Mouse (Mus musculus) heart, embryonic 11.5 days (tissue): ENCODE measurements around the gene Ccnd3. TPM values are rescaled to one million over a fixed set of nuclear protein-coding genes. Genes with fewer than 3 reads are reported as not detected.
A peak's percentile ranks its signal among the peaks of the same experiment; 100 is the strongest.

Experiments used
- ATAC-seq: fragments of 200-750 bp; cut with Nextera tagmentation; replicated peaks from 2 replicates; pipeline ENCODE4 v1.8.0; 2017; ENCODE audit warnings: moderate library complexity; ENCODE audit not compliant: insufficient number of reproducible peaks, low FRiP score, low TSS enrichment
- H3K27ac ChIP-seq: fragments of 300-500 bp; sonication (generic); 2 replicates; pipeline ENCODE4 v1.5.1; 2014; ENCODE audit warnings: mild to moderate bottlenecking, low read depth, low read length
- H3K27me3 ChIP-seq: fragments of 300-500 bp; sonication (generic); 2 replicates; pipeline ENCODE4 v1.6.1; 2014; ENCODE audit warnings: mild to moderate bottlenecking, low read length, mixed read lengths; ENCODE audit not compliant: control insufficient read depth, insufficient read depth
- H3K36me3 ChIP-seq: fragments of 300-500 bp; sonication (generic); 2 replicates; pipeline ENCODE4 v1.6.1; 2014; ENCODE audit warnings: mild to moderate bottlenecking, low read length, moderate library complexity, mixed read lengths; ENCODE audit not compliant: control insufficient read depth, insufficient read depth
- H3K4me1 ChIP-seq: fragments of 300-500 bp; sonication (generic); 2 replicates; pipeline ENCODE4 v1.6.1; 2014; ENCODE audit warnings: low read length; ENCODE audit not compliant: control insufficient read depth, insufficient read depth
- H3K4me2 ChIP-seq: fragments of 300-500 bp; sonication (generic); 2 replicates; pipeline ENCODE4 v1.6.1; 2014; ENCODE audit warnings: mild to moderate bottlenecking, moderate library complexity
- H3K4me3 ChIP-seq: fragments of 300-500 bp; sonication (generic); 2 replicates; pipeline ENCODE4 v1.5.1; 2014; ENCODE audit warnings: low read depth, low read length
- H3K9ac ChIP-seq: fragments of 300-500 bp; sonication (generic); 2 replicates; pipeline ENCODE4 v1.6.1; 2014; ENCODE audit warnings: mild to moderate bottlenecking, low read depth, low read length, moderate library complexity
- H3K9me3 ChIP-seq: fragments of 300-500 bp; sonication (generic); replicated peaks from 2 replicates; pipeline ENCODE4 v1.6.1; 2016; ENCODE audit warnings: low read length; ENCODE audit not compliant: control insufficient read depth
- WGBS: fragments of 180-500 bp; shearing (Covaris S2); extraction: QIAGEN DNeasy Blood & Tissue Kit; methylation state at CpG from one replicate; pipeline ENCODE4 v1.1.7; 2014; ENCODE audit not compliant: insufficient replicate concordance; 5-methylcytosine and 5-hydroxymethylcytosine counted together
- polyA plus RNA-seq: library from polyadenylated mRNA; unstranded; fragments of >200 nt; fragmentation: Nextera tagmentation; extraction: Ambion mirVana; gene quantifications from 2 replicates; pipeline ENCODE4 v1.2.1, GENCODE M21; 2014

The Ccnd3 gene
- polyA plus RNA-seq, 1 experiment from 2014 or later, result 565 TPM

GRCm38 (mm10) chr17:47532364-47532763, 27.5 kb downstream of the Ccnd3 start:
- Histone ChIP-seq H3K27me3 (no peaks in the 10 kb centered on the region), H3K9ac (no peak overlapping the region), H3K4me1 (peaks cover 23% of the 10 kb centered on the region), H3K9me3 (no peaks in the 10 kb centered on the region), H3K4me3 (no peak overlapping the region), H3K36me3 (no peaks in the 10 kb centered on the region), H3K27ac (no peak overlapping the region; the same call in 1 of the 2 replicates), H3K4me2 (no peak overlapping the region; the same call in 1 of the 2 replicates)
- no peak for ATAC-seq
- WGBS, result 76% methylated on average over 5 of the region's 5 CpGs

- Histone ChIP-seq H3K9ac (no peak overlapping the region), H3K9me3 (no peaks in the 10 kb centered on the region), H3K27ac (no peak overlapping the region), H3K36me3 (no peaks in the 10 kb centered on the region), H3K4me3 (no peak overlapping the region), H3K27me3 (no peaks in the 10 kb centered on the region), H3K4me1 (peaks cover 10% of the 10 kb centered on the region), H3K4me2 (no peak overlapping the region)
- ATAC-seq, result no peak
- WGBS, result 96% methylated on average over 13 of the region's 13 CpGs
These were observed 28.8 kb downstream of the Ccnd3 start for GRCm38 (mm10) chr17:47533691-47534090.

DNA sequence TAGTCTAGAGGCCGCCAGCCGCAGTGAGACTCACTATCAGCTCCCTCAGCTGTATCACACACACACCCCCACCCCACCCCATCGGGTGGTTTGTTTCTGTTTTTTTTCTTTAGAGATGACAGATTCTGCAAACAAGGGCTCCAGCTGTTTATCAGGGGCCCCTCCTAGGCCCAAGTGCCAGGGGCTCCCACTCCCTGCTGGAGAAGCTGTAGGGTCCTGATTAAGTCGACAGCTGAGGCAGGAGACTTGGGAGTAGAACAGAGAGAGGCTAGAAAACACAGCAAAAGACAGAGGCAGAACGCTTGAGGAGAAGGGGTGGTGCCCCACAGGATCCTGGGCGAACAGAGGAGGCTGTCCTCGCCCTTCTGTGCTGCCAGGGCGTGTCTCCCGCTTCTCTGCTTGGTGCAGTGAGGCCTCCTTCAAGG, 31.0 kb downstream of the Ccnd3 start:
- Histone ChIP-seq H3K9me3 (no peaks in the 10 kb centered on the region), H3K4me2 (peak overlapping the region; percentile 16; the same call in 1 of the 2 replicates), H3K9ac (peak overlapping the region; percentile 60), H3K27me3 (no peaks in the 10 kb centered on the region), H3K4me3 (no peak overlapping the region), H3K36me3 (no peaks in the 10 kb centered on the region), H3K27ac (peak overlapping the region; percentile 86), H3K4me1 (peaks cover 7% of the 10 kb centered on the region; the same call in 1 of the 2 replicates)
- ATAC-seq, result peak; percentile 90
- WGBS, result 35% methylated on average over 9 of the region's 9 CpGs

- H3K4me3 ChIP-seq, result no peak overlapping the region
- no peaks in the 10 kb centered on the region for H3K36me3 ChIP-seq
- no peaks in the 10 kb centered on the region for H3K27me3 ChIP-seq
- no peak overlapping the region for H3K27ac ChIP-seq
- WGBS, result 84% methylated on average over 3 of the region's 3 CpGs
- peaks cover 8% of the 10 kb centered on the region; the same call in 1 of the 2 replicates for H3K4me1 ChIP-seq
- H3K4me2 ChIP-seq, result no peak overlapping the region
- H3K9ac ChIP-seq, result no peak overlapping the region
- ATAC-seq, result no peak
- H3K9me3 ChIP-seq, result no peaks in the 10 kb centered on the region
These were observed 33.2 kb downstream of the Ccnd3 start for GRCm38 (mm10) chr17:47538049-47538448.

DNA sequence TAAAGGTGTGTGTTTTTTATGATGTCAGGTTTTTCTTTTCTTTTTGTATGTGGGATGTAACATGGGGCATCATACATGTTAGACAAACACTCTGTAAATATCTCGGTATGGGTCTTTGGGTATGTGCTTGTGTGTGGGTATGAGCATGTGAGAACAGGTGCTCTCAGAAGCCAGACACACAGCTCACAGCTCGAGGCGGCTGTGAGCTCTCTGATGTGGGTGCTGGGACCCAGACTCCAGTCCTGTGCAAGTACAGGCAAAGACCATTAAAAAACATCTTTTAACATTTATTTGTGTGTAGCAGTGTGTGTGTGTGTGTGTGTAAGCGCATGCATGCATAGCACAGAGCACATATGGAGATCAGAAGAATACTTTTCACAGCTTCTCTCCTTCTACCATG, 34.3 kb downstream of the Ccnd3 start:
- no peak for ATAC-seq

GRCm38 (mm10) chr17:47542061-47542460, 37.2 kb downstream of the Ccnd3 start:
- no peak overlapping the region for H3K9ac ChIP-seq
- H3K36me3 ChIP-seq, result no peaks in the 10 kb centered on the region
- H3K4me2 ChIP-seq, result no peak overlapping the region
- ATAC-seq, result no peak
- no peak overlapping the region for H3K4me3 ChIP-seq
- H3K27ac ChIP-seq, result no peak overlapping the region
- 52% methylated on average over 4 of the region's 5 CpGs for WGBS
- H3K27me3 ChIP-seq, result no peaks in the 10 kb centered on the region
- no peaks in the 10 kb centered on the region for H3K9me3 ChIP-seq
- peaks cover 5% of the 10 kb centered on the region; the same call in 1 of the 2 replicates for H3K4me1 ChIP-seq

More for the DNA sequence above, 34.3 kb downstream of the Ccnd3 start:
- WGBS, result 88% methylated on average over 4 of the region's 4 CpGs
- no peak overlapping the region for H3K4me2 ChIP-seq
- no peak overlapping the region for H3K4me3 ChIP-seq
- no peaks in the 10 kb centered on the region for H3K36me3 ChIP-seq
- H3K4me1 ChIP-seq, result peaks cover 8% of the 10 kb centered on the region; the same call in 1 of the 2 replicates
- H3K27ac ChIP-seq, result no peak overlapping the region
- H3K9me3 ChIP-seq, result no peaks in the 10 kb centered on the region
- H3K27me3 ChIP-seq, result no peaks in the 10 kb centered on the region
- no peak overlapping the region for H3K9ac ChIP-seq

DNA sequence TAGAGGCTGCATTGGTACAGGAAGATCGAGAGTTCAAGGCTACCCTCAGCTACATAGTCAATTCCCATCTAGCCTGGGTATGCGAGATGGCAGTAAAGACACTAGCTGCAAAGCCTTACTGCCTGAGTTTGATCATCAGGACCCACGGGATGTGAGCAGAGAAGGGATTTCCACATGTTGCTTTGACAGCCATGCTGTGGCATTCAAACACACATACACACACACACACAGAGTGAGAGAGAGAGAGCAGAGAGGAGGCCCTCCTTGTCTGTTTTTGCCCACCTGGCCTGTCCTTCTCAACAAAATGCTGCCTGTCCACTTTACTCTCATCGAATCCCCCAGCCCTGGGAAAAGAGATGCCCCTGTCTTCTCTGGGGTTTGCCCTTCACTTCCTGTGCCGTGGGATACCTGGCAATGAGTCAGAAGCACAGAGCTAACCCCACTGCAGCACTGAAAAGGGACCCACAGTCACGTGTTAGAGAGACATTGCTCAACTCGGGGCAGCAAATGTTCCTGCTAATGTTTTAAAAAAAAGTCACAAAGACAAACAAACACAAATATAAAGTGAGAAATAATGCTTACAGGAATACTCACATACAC, 38.3 kb downstream of the Ccnd3 start:
- Histone ChIP-seq H3K4me2 (no peak overlapping the region), H3K27ac (no peak overlapping the region), H3K4me1 (peaks cover 5% of the 10 kb centered on the region; the same call in 1 of the 2 replicates), H3K9ac (no peak overlapping the region), H3K36me3 (no peaks in the 10 kb centered on the region), H3K9me3 (no peaks in the 10 kb centered on the region), H3K4me3 (no peak overlapping the region), H3K27me3 (no peaks in the 10 kb centered on the region)
- 72% methylated on average over 7 of the region's 7 CpGs for whole genome bisulfite sequencing
- ATAC-seq, result no peak

- Histone ChIP-seq H3K9me3 (no peaks in the 10 kb centered on the region), H3K4me1 (peaks cover 5% of the 10 kb centered on the region; the same call in 1 of the 2 replicates), H3K4me2 (no peak overlapping the region), H3K27ac (no peak overlapping the region), H3K36me3 (no peaks in the 10 kb centered on the region), H3K9ac (no peak overlapping the region), H3K4me3 (no peak overlapping the region), H3K27me3 (no peaks in the 10 kb centered on the region)
- whole genome bisulfite sequencing, result 85% methylated on average over 12 of the region's 12 CpGs
- ATAC-seq, result no peak
These were observed 40.3 kb downstream of the Ccnd3 start for GRCm38 (mm10) chr17:47545154-47545553.

DNA sequence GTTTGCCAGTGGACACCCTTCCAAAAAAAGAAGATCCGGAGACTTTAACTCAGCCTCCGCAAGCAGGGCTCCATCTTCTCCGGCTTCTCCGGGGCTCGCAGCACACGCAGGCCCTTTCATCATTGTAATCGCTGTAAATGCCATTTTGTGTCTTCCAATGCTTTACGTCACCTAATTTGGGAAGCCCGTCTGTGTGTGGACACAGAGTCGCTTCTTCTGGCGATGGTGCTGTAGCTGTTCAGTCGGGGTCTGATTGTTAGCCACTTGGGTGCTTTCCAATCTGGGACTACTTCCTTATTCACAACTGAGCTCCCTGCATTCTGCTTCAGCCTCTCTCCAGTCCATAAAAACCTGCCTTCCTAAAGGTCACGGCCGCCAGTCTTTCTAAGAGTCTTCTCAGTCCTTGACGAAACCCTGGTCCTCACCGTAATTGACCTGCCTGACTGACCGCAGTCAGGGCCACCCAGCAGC, 41.0 kb downstream of the Ccnd3 start:
- peaks cover 5% of the 10 kb centered on the region; the same call in 1 of the 2 replicates for H3K4me1 ChIP-seq
- H3K9me3 ChIP-seq, result no peaks in the 10 kb centered on the region
- no peak overlapping the region for H3K4me2 ChIP-seq
- H3K27me3 ChIP-seq, result no peaks in the 10 kb centered on the region
- H3K27ac ChIP-seq, result no peak overlapping the region
- no peak overlapping the region for H3K9ac ChIP-seq
- no peak overlapping the region for H3K4me3 ChIP-seq
- ATAC-seq, result no peak
- 78% methylated on average over 17 of the region's 17 CpGs for whole genome bisulfite sequencing
- no peaks in the 10 kb centered on the region for H3K36me3 ChIP-seq
